Mouse (Mus musculus): ENCODE measurements at regions not wholly inside any gene's neighbourhood (a gene's known extent, or its start where the extent isn't known, plus 50 kb on each side); places are given as distances from the start of the nearest gene placed in this dataset.

GRCm38 (mm10) chr11:34973467-34973921 is 140.1 kb upstream of the Spdl1 start:
- no peak overlapping the region for H3K27ac ChIP-seq (replicated peaks)
- no peak for ATAC-seq (replicated peaks)
- H3K36me3 ChIP-seq, result no peaks in the 10 kb centered on the region
- H3K9me3 ChIP-seq, result no peaks in the 10 kb centered on the region
- WGBS, result 54% methylated on average over 1 of the region's 1 CpGs
- H3K27me3 ChIP-seq, result no peaks in the 10 kb centered on the region
- no peak overlapping the region for H3K4me3 ChIP-seq
- no peaks in the 10 kb centered on the region for H3K4me1 ChIP-seq
- no peak overlapping the region for H3K9ac ChIP-seq (replicated peaks)
- no peak overlapping the region for H3K4me2 ChIP-seq (replicated peaks)

GRCm38 (mm10) chr11:34973012-34973411 is 139.6 kb upstream of the Spdl1 start:
- Histone ChIP-seq H3K4me2 (replicated peaks) (no peak overlapping the region), H3K4me3 (no peak overlapping the region), H3K36me3 (no peaks in the 10 kb centered on the region), H3K9me3 (no peaks in the 10 kb centered on the region), H3K9ac (replicated peaks) (no peak overlapping the region), H3K27me3 (no peaks in the 10 kb centered on the region), H3K27ac (replicated peaks) (no peak overlapping the region), H3K4me1 (no peaks in the 10 kb centered on the region)
- no peak for ATAC-seq (replicated peaks)
- WGBS, result 82% methylated on average over 5 of the region's 5 CpGs

- no peaks in the 10 kb centered on the region for H3K36me3 ChIP-seq
- H3K4me3 ChIP-seq, result no peak overlapping the region
- no peaks in the 10 kb centered on the region for H3K27me3 ChIP-seq
- no peak overlapping the region for H3K4me2 ChIP-seq (replicated peaks)
- H3K27ac ChIP-seq (replicated peaks), result no peak overlapping the region
- WGBS, result 34% methylated on average over 7 of the region's 7 CpGs
- H3K9me3 ChIP-seq, result no peaks in the 10 kb centered on the region
- H3K9ac ChIP-seq (replicated peaks), result no peak overlapping the region
- 0 out of 2 replicates have a peak, but pooled peaks have one; percentile 55 for ATAC-seq (replicated peaks)
- H3K4me1 ChIP-seq, result 0 out of 2 replicates have a peak, but pooled peaks cover 7% of the 10 kb centered on the region
These were observed 125.8 kb upstream of the Spdl1 start for GRCm38 (mm10) chr11:34959291-34959690.

GRCm38 (mm10) chr11:34941486-34942456 is 108.3 kb upstream of the Spdl1 start:
- Histone ChIP-seq H3K27ac (replicated peaks) (peak overlapping the region; percentile 21; the same call in 1 of the 2 replicates), H3K4me2 (replicated peaks) (no peak overlapping the region), H3K4me3 (no peak overlapping the region), H3K4me1 (peaks cover 20% of the 10 kb centered on the region), H3K9ac (replicated peaks) (no peak overlapping the region), H3K27me3 (no peaks in the 10 kb centered on the region), H3K36me3 (no peaks in the 10 kb centered on the region), H3K9me3 (no peaks in the 10 kb centered on the region)
- 22% methylated on average over 4 of the region's 4 CpGs for WGBS
- peak; percentile 85 for ATAC-seq (replicated peaks)

GRCm38 (mm10) chr11:34940151-34940550 is 106.7 kb upstream of the Spdl1 start:
- WGBS, result 75% methylated on average over 8 of the region's 8 CpGs
- H3K4me1 ChIP-seq, result peaks cover 20% of the 10 kb centered on the region
- no peaks in the 10 kb centered on the region for H3K9me3 ChIP-seq
- H3K27ac ChIP-seq (replicated peaks), result no peak overlapping the region
- no peak for ATAC-seq (replicated peaks)
- H3K4me3 ChIP-seq, result no peak overlapping the region
- H3K36me3 ChIP-seq, result no peaks in the 10 kb centered on the region
- H3K9ac ChIP-seq (replicated peaks), result no peak overlapping the region
- H3K27me3 ChIP-seq, result no peaks in the 10 kb centered on the region
- no peak overlapping the region for H3K4me2 ChIP-seq (replicated peaks)

- Histone ChIP-seq H3K27me3 (no peaks in the 10 kb centered on the region), H3K4me2 (replicated peaks) (no peak overlapping the region), H3K4me3 (no peak overlapping the region), H3K27ac (replicated peaks) (no peak overlapping the region), H3K9me3 (no peaks in the 10 kb centered on the region), H3K9ac (replicated peaks) (no peak overlapping the region), H3K36me3 (no peaks in the 10 kb centered on the region), H3K4me1 (peaks cover 20% of the 10 kb centered on the region)
- no peak for ATAC-seq (replicated peaks)
- WGBS, result 77% methylated on average over 4 of the region's 4 CpGs
These were observed 105.6 kb upstream of the Spdl1 start for GRCm38 (mm10) chr11:34939002-34939401.

GRCm38 (mm10) chr11:34932191-34932590 is 98.8 kb upstream of the Spdl1 start:
- Histone ChIP-seq H3K9ac (replicated peaks) (no peak overlapping the region), H3K27ac (replicated peaks) (no peak overlapping the region; the same call in 1 of the 2 replicates), H3K4me2 (replicated peaks) (no peak overlapping the region), H3K4me3 (no peak overlapping the region), H3K36me3 (no peaks in the 10 kb centered on the region), H3K9me3 (no peaks in the 10 kb centered on the region), H3K27me3 (no peaks in the 10 kb centered on the region), H3K4me1 (0 out of 2 replicates have a peak, but pooled peaks cover 4% of the 10 kb centered on the region)
- ATAC-seq (replicated peaks), result no peak

- no peak overlapping the region for H3K4me3 ChIP-seq
- H3K36me3 ChIP-seq, result no peaks in the 10 kb centered on the region
- no peak overlapping the region for H3K9ac ChIP-seq (replicated peaks)
- H3K4me1 ChIP-seq, result no peaks in the 10 kb centered on the region
- H3K27me3 ChIP-seq, result no peaks in the 10 kb centered on the region
- no peaks in the 10 kb centered on the region for H3K9me3 ChIP-seq
- no peak overlapping the region for H3K4me2 ChIP-seq (replicated peaks)
- no peak for ATAC-seq (replicated peaks)
- H3K27ac ChIP-seq (replicated peaks), result no peak overlapping the region
- WGBS, result 82% methylated on average over 1 of the region's 1 CpGs
These were observed 83.7 kb upstream of the Spdl1 start for GRCm38 (mm10) chr11:34917175-34917574.

GRCm38 (mm10) chr11:34909841-34910240 is 76.4 kb upstream of the Spdl1 start:
- H3K36me3 ChIP-seq, result no peaks in the 10 kb centered on the region
- no peaks in the 10 kb centered on the region for H3K9me3 ChIP-seq
- no peak overlapping the region for H3K27ac ChIP-seq (replicated peaks)
- H3K4me2 ChIP-seq (replicated peaks), result no peak overlapping the region
- H3K4me3 ChIP-seq, result no peak overlapping the region
- ATAC-seq (replicated peaks), result no peak
- no peaks in the 10 kb centered on the region for H3K4me1 ChIP-seq
- no peaks in the 10 kb centered on the region for H3K27me3 ChIP-seq
- no peak overlapping the region for H3K9ac ChIP-seq (replicated peaks)
- 69% methylated on average over 5 of the region's 5 CpGs for WGBS

- no peaks in the 10 kb centered on the region for H3K4me1 ChIP-seq
- no peak overlapping the region for H3K4me3 ChIP-seq
- H3K27me3 ChIP-seq, result no peaks in the 10 kb centered on the region
- H3K9ac ChIP-seq (replicated peaks), result no peak overlapping the region
- ATAC-seq (replicated peaks), result no peak
- no peaks in the 10 kb centered on the region for H3K36me3 ChIP-seq
- H3K9me3 ChIP-seq, result no peaks in the 10 kb centered on the region
- H3K27ac ChIP-seq (replicated peaks), result no peak overlapping the region
- no peak overlapping the region for H3K4me2 ChIP-seq (replicated peaks)
- 78% methylated on average over 4 of the region's 4 CpGs for WGBS
These were observed 70.8 kb upstream of the Spdl1 start for GRCm38 (mm10) chr11:34904271-34904670.

GRCm38 (mm10) chr11:34899400-34899799 is 66.0 kb upstream of the Spdl1 start:
- Histone ChIP-seq H3K27ac (replicated peaks) (no peak overlapping the region), H3K27me3 (no peaks in the 10 kb centered on the region), H3K9ac (replicated peaks) (no peak overlapping the region), H3K4me2 (replicated peaks) (no peak overlapping the region), H3K4me3 (no peak overlapping the region), H3K36me3 (no peaks in the 10 kb centered on the region), H3K4me1 (no peaks in the 10 kb centered on the region), H3K9me3 (no peaks in the 10 kb centered on the region)
- no peak for ATAC-seq (replicated peaks)
- 78% methylated on average over 3 of the region's 3 CpGs for WGBS

GRCm38 (mm10) chr11:34895624-34896023 is 62.2 kb upstream of the Spdl1 start:
- 79% methylated on average over 7 of the region's 7 CpGs for WGBS
- ATAC-seq (replicated peaks), result no peak
- Histone ChIP-seq H3K36me3 (no peaks in the 10 kb centered on the region), H3K9me3 (no peaks in the 10 kb centered on the region), H3K4me3 (no peak overlapping the region), H3K4me2 (replicated peaks) (no peak overlapping the region), H3K27ac (replicated peaks) (no peak overlapping the region), H3K9ac (replicated peaks) (no peak overlapping the region), H3K4me1 (no peaks in the 10 kb centered on the region), H3K27me3 (no peaks in the 10 kb centered on the region)

Data from forebrain, embryonic 15.5 days (tissue).